Mouse (Mus musculus): Measurements from ENCODE around the gene Gm4981.
"Not testable (repeated sequence)": the region's sequence is repeated elsewhere in the genome, so short reads cannot be mapped to it uniquely, and the experiment has no call there.

Gene Gm4981

GRCm38 (mm10) chr10:58236613-58237012, at the start of gene Gm4981:
Gene Gm4981 (minus strand): TSS chr10:58236701.
- DNase-seq (ENCODE audit: low read depth, low spot score), result no peak

- DNase-seq (ENCODE audit: low read depth, low spot score), result no peak
Observed at GRCm38 (mm10) chr10:58282238-58282637, 45.7 kb upstream of the Gm4981 start.

- DNase-seq (ENCODE audit: low read depth, low spot score), result no peak
Observed at GRCm38 (mm10) chr10:58258466-58258865, 22.0 kb upstream of the Gm4981 start.

- DNase-seq (ENCODE audit: low read depth, low spot score), result no peak
Observed at GRCm38 (mm10) chr10:58255954-58256353, 19.5 kb upstream of the Gm4981 start.

- peak; percentile 84 for DNase-seq (ENCODE audit: low read depth, low spot score)
Observed at GRCm38 (mm10) chr10:58255213-58255892, 18.9 kb upstream of the Gm4981 start, which contains the start of gene Gcc2. Gene Gcc2 (plus strand): TSS chr10:58255497.

- DNase-seq (ENCODE audit: low read depth, low spot score), result no peak
Observed at GRCm38 (mm10) chr10:58254635-58255175, 18.2 kb upstream of the Gm4981 start.

GRCm38 (mm10) chr10:58249535-58249934, 13.0 kb upstream of the Gm4981 start:
- no peak for DNase-seq (ENCODE audit: low read depth, low spot score)

- not testable (repeated sequence) for DNase-seq (ENCODE audit: low read depth, low spot score)
Observed at GRCm38 (mm10) chr10:58238984-58239740, 2.7 kb upstream of the Gm4981 start.

GRCm38 (mm10) chr10:58234985-58235384, 1.5 kb downstream of the Gm4981 start:
- DNase-seq (ENCODE audit: low read depth, low spot score), result not testable (repeated sequence)

- DNase-seq (ENCODE audit: low read depth, low spot score), result not testable (repeated sequence)
Observed at GRCm38 (mm10) chr10:58233740-58234121, 2.8 kb downstream of the Gm4981 start.

GRCm38 (mm10) chr10:58233054-58233739, 3.3 kb downstream of the Gm4981 start:
- not testable (repeated sequence) for DNase-seq (ENCODE audit: low read depth, low spot score)

- not testable (repeated sequence) for DNase-seq (ENCODE audit: low read depth, low spot score)
Observed at GRCm38 (mm10) chr10:58232641-58232969, 3.9 kb downstream of the Gm4981 start, which contains the start of gene Duxf3. Gene Duxf3 (minus strand): TSS chr10:58232675.

GRCm38 (mm10) chr10:58231779-58232640, 4.5 kb downstream of the Gm4981 start:
- DNase-seq (ENCODE audit: low read depth, low spot score), result not testable (repeated sequence)

GRCm38 (mm10) chr10:58231088-58231487, 5.4 kb downstream of the Gm4981 start:
- DNase-seq (ENCODE audit: low read depth, low spot score), result not testable (repeated sequence)

- not testable (repeated sequence) for DNase-seq (ENCODE audit: low read depth, low spot score)
Observed at GRCm38 (mm10) chr10:58230021-58230420, 6.5 kb downstream of the Gm4981 start.

- DNase-seq (ENCODE audit: low read depth, low spot score), result not testable (repeated sequence)
Observed at GRCm38 (mm10) chr10:58227798-58228197, 8.7 kb downstream of the Gm4981 start.

- not testable (repeated sequence) for DNase-seq (ENCODE audit: low read depth, low spot score)
Observed at GRCm38 (mm10) chr10:58226357-58226756, 10.1 kb downstream of the Gm4981 start.

- DNase-seq (ENCODE audit: low read depth, low spot score), result not testable (repeated sequence)
Observed at GRCm38 (mm10) chr10:58224827-58225785, 11.4 kb downstream of the Gm4981 start, which contains the start of gene AW822073. Gene AW822073 (minus strand): TSS chr10:58224930.

- DNase-seq (ENCODE audit: low read depth, low spot score), result not testable (repeated sequence)
Observed at GRCm38 (mm10) chr10:58223972-58224805, 12.3 kb downstream of the Gm4981 start.
